Mouse (Mus musculus): ENCODE results near the gene Gm8127. TPM values are rescaled to one million over a fixed set of nuclear protein-coding genes. Genes with fewer than 3 reads are reported as not detected.

Gm8127 gene
- total RNA-seq (2023) = not detected

GRCm38 (mm10) chr14:43293503-43293902 lies at the start of gene Gm8127:
TSS of gene Gm8127 (minus strand) at chr14:43293832.

DNA sequence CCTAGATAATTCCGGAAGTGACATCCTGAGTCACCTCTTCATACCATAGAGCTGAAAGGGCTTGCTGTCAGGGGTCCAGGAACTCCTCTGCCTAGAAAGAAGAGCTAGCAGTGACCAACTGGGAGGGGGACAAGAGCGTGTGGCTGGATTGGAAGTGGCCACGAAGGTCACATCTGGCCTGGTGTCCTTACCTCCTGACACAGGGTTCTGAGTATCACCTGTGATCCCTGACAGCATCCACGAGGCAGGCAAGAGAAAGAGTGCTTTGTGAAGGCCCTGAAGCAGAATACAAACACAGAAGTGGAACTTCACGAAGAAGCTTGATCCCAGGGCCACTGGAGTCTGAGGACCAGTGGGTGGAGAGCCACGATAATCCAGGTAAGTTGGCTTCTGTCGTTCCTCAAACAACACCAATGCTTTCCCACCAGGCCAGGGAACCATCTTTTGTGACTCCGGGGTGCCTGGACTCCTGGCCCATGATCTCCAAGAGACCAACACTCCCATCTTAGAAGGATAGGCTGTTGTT lies 18.6 kb downstream of the Gm8127 start, which contains the start of gene Gm9732:
TSS of gene Gm9732 (plus strand) at position 51 of the 526 bp plus-strand sequence.

GRCm38 (mm10) chr14:43258349-43258748 lies 35.3 kb downstream of the Gm8127 start, which contains the start of gene Gm8126:
TSS of gene Gm8126 (plus strand) at chr14:43258649.

Other genes with a start within 250 kb of the Gm8127 start
- not detected for gene Gm8094, start 217.2 kb downstream of the Gm8127 start, total RNA-seq (2023)
- not detected for gene Gm8104, start 193.2 kb downstream of the Gm8127 start, total RNA-seq (2023)
- gene Gm7233, start 114.0 kb downstream of the Gm8127 start, total RNA-seq (2023) = not detected
- gene Gm8122, start 58.5 kb downstream of the Gm8127 start, total RNA-seq (2023) = not detected
- gene Gm8126, start 35.2 kb downstream of the Gm8127 start, total RNA-seq (2023) = not detected
- gene Gm9732, start 18.8 kb downstream of the Gm8127 start, total RNA-seq (2023) = not detected
- not detected for gene 1700001F09Rik, start 54.0 kb upstream of the Gm8127 start, total RNA-seq (2023)
- not detected for gene Gm8138, start 122.5 kb upstream of the Gm8127 start, total RNA-seq (2023)
- gene Gm5799, start 249.7 kb upstream of the Gm8127 start, total RNA-seq (2023) = not detected